Mouse (Mus musculus) megakaryocyte progenitor cell, adult 5-6 weeks (primary cell): ENCODE measurements around the gene Sell. TPM values are rescaled to one million over a fixed set of nuclear protein-coding genes. Genes with fewer than 3 reads are reported as not detected.

ENCODE experiments used
- ATAC-seq: replicated peaks from 2 replicates; pipeline ENCODE4 v1.8.0; 2016; ENCODE audit warnings: mild to moderate bottlenecking, moderate TSS enrichment, inconsistent platforms; ENCODE audit not compliant: poor library complexity
- total RNA-seq, 2 experiments: library from RNA; stranded (forward) in 1 of 2; stranded (reverse) in 1 of 2; fragments of 157-497, 149-512 nt in 1 of 2; fragments of 200-1000 nt in 1 of 2; gene quantifications; 2 replicates each; pipeline versions ENCODE4 v1.2.3 to v1.2.4; 2015 to 2017

Gene Sell
- total RNA-seq, 2 experiments from 2014 or later, result 258 to 371 TPM

DNA sequence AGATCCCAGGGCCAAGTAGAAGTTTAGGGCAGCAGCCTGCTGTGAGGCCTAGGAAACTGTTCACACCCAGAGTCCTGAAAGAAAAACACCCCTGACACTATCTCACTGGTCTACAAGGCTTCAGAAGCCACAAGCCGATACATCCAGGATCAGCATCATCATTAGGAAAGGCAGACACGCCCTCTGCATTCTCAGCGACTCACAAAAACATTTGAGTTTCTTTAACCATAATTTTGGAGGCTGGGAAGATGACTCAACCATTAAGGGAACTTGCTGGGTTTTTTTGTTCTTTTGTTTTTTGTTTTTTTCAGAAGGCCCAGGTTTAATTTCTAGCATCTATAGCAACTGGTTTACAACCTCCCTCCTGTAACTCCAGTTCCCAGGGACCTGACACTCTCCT is 62.1 kb downstream of the Sell start:
- ATAC-seq, result no peak

DNA sequence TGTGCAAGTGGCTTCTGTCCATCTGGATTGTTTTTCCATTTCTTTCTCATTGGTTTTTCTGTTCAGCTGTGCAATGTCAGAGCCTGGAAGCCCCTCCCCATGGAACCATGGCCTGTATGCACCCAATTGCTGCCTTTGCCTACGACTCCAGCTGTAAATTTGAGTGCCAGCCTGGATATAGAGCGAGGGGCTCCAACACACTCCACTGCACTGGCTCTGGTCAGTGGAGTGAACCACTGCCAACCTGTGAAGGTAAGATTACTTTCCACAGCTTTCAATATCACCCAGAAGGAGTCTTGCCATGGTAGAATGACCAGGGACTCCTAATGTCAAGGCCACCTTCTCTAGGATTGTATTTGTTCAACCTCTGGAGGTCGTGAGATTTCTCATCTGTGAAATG is 68.2 kb downstream of the Sell start:
- ATAC-seq, result no peak

DNA sequence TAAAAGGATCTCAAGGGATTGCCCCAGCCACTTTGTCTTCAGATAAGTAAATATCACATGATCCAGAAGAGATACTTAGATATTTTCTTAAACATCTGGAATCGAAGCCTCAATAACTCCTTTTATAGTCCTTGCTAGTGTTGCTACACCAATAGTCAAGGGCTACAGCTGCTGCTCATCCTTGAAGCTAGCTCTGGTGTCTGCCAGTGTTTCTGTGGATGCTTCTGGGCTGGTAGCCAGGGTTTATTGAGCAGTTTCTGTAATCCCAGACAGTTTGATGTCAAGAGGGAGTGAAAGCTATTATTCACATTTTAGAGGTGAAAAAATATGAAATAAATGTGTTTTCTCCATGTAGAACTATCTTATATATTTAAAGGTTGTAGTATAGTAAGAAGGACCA is 70.8 kb downstream of the Sell start:
- ATAC-seq, result no peak

Other genes with a start within 250 kb of the Sell start
- gene Scyl3, start 132.9 kb upstream of the Sell start, total RNA-seq (2015), result 28.1 and 39.6 TPM in 2 replicates
- gene Scyl3, start 132.9 kb upstream of the Sell start, total RNA-seq (2017), result 14.5 and 16.9 TPM in 2 replicates
- 20.4 and 25.5 TPM in 2 replicates for gene BC055324, start 67.2 kb upstream of the Sell start, total RNA-seq (2015)
- gene BC055324, start 67.2 kb upstream of the Sell start, total RNA-seq (2017), result 19.9 and 20.0 TPM in 2 replicates
- 5.1 and 6.8 TPM in 2 replicates for gene Mettl18, start 67.1 kb upstream of the Sell start, total RNA-seq (2015)
- gene Mettl18, start 67.1 kb upstream of the Sell start, total RNA-seq (2017), result 15.2 and 20.2 TPM in 2 replicates
- gene Sele, start 13.7 kb upstream of the Sell start, total RNA-seq (2015), result not detected in 2 replicates
- 0.07 and 0.12 TPM in 2 replicates for gene Sele, start 13.7 kb upstream of the Sell start, total RNA-seq (2017)
- 3.3 and 7.6 TPM in 2 replicates for gene Selp, start 53.3 kb downstream of the Sell start, total RNA-seq (2015)
- 0.68 and 2.0 TPM in 2 replicates for gene Selp, start 53.3 kb downstream of the Sell start, total RNA-seq (2017)
- gene F5, start 89.9 kb downstream of the Sell start, total RNA-seq (2015), result 8.6 and 9.2 TPM in 2 replicates
- 4.2 and 6.1 TPM in 2 replicates for gene F5, start 89.9 kb downstream of the Sell start, total RNA-seq (2017)
- gene Slc19a2, start 187.1 kb downstream of the Sell start, total RNA-seq (2015), result 10.3 and 10.6 TPM in 2 replicates
- gene Slc19a2, start 187.1 kb downstream of the Sell start, total RNA-seq (2017), result 4.4 and 5.1 TPM in 2 replicates
- gene Ccdc181, start 213.6 kb downstream of the Sell start, total RNA-seq (2015), result 11.8 and 13.5 TPM in 2 replicates
- 29.0 and 31.0 TPM in 2 replicates for gene Ccdc181, start 213.6 kb downstream of the Sell start, total RNA-seq (2017)
- 21.3 TPM in 2 replicates for gene Nme7, start 242.1 kb downstream of the Sell start, total RNA-seq (2015)
- 36.5 and 43.8 TPM in 2 replicates for gene Nme7, start 242.1 kb downstream of the Sell start, total RNA-seq (2017)
- 26.7 and 27.8 TPM in 2 replicates for gene Blzf1, start 245.5 kb downstream of the Sell start, total RNA-seq (2015)
- 54.7 and 62.6 TPM in 2 replicates for gene Blzf1, start 245.5 kb downstream of the Sell start, total RNA-seq (2017)